Mouse (Mus musculus) midbrain, embryonic 10.5 days (tissue): Measurements from ENCODE around the gene Supt20. TPM values are rescaled to one million over a fixed set of nuclear protein-coding genes. Genes with fewer than 3 reads are reported as not detected.
A peak's percentile ranks its signal among the peaks of the same experiment; 100 is the strongest.

ENCODE experiments used
- DNase-seq: peaks from one replicate; pipeline ENCODE4 v3.0.0-alpha.2; 2017; ENCODE audit warnings: low spot score
- H3K27ac ChIP-seq: fragments of 300-500 bp; sonication (generic); replicated peaks from 2 replicates; pipeline ENCODE4 v1.5.1; 2016; ENCODE audit warnings: mild to moderate bottlenecking
- H3K27me3 ChIP-seq: fragments of 300-500 bp; sonication (generic); 2 replicates; pipeline ENCODE4 v1.6.1; 2016; ENCODE audit warnings: low read depth, mild to moderate bottlenecking; ENCODE audit not compliant: poor library complexity, severe bottlenecking
- H3K36me3 ChIP-seq: fragments of 300-500 bp; sonication (generic); 2 replicates; pipeline ENCODE4 v1.6.1; 2016; ENCODE audit warnings: mild to moderate bottlenecking, moderate library complexity
- H3K4me1 ChIP-seq: fragments of 300-500 bp; sonication (generic); 2 replicates; pipeline ENCODE4 v1.6.1; 2016
- H3K4me3 ChIP-seq: fragments of 300-500 bp; sonication (generic); 2 replicates; pipeline ENCODE4 v1.5.1; 2016; ENCODE audit warnings: mild to moderate bottlenecking, moderate library complexity
- H3K9me3 ChIP-seq: fragments of 300-500 bp; sonication (generic); replicated peaks from 2 replicates; pipeline ENCODE4 v1.6.1; 2016; ENCODE audit warnings: mild to moderate bottlenecking
- WGBS: fragments of 180-500 bp; shearing (Covaris S2); methylation state at CpG from one replicate; pipeline ENCODE4 v1.1.7; 2016; 5-methylcytosine and 5-hydroxymethylcytosine counted together
- polyA plus RNA-seq: library from polyadenylated mRNA; unstranded; fragments of >200 nt; fragmentation: Nextera tagmentation; extraction: Ambion mirVana; gene quantifications from 2 replicates; pipeline ENCODE4 v1.2.1, GENCODE M21; 2016

Supt20 gene
- polyA plus RNA-seq, 1 experiment from 2014 or later, result 101 TPM

- Histone ChIP-seq H3K36me3 (peaks cover 95% of the 10 kb centered on the region), H3K27me3 (no peaks in the 10 kb centered on the region), H3K4me1 (no peaks in the 10 kb centered on the region), H3K27ac (no peak overlapping the region), H3K4me3 (no peak overlapping the region), H3K9me3 (no peaks in the 10 kb centered on the region)
- DNase-seq, result no peak
- 78% methylated on average over 6 of the region's 6 CpGs for WGBS
Observed at GRCm38 (mm10) chr3:54717348-54717747, 24.7 kb downstream of the Supt20 start.

- no peaks in the 10 kb centered on the region for H3K4me1 ChIP-seq
- H3K4me3 ChIP-seq, result no peak overlapping the region
- peaks cover 95% of the 10 kb centered on the region for H3K36me3 ChIP-seq
- WGBS, result 55% methylated on average over 3 of the region's 3 CpGs
- H3K9me3 ChIP-seq, result no peaks in the 10 kb centered on the region
- H3K27ac ChIP-seq, result no peak overlapping the region
- DNase-seq, result no peak
- no peaks in the 10 kb centered on the region for H3K27me3 ChIP-seq
Observed at GRCm38 (mm10) chr3:54718947-54719346, 26.3 kb downstream of the Supt20 start.

GRCm38 (mm10) chr3:54723741-54724500 lies 31.3 kb downstream of the Supt20 start:
- no peak for DNase-seq
- Histone ChIP-seq H3K4me3 (no peak overlapping the region), H3K4me1 (no peaks in the 10 kb centered on the region), H3K36me3 (peaks cover 91% of the 10 kb centered on the region), H3K9me3 (no peaks in the 10 kb centered on the region), H3K27me3 (no peaks in the 10 kb centered on the region), H3K27ac (no peak overlapping the region)
- 88% methylated on average over 10 of the region's 10 CpGs for WGBS

GRCm38 (mm10) chr3:54725344-54725743 lies 32.7 kb downstream of the Supt20 start:
- no peak overlapping the region for H3K27ac ChIP-seq
- H3K9me3 ChIP-seq, result no peaks in the 10 kb centered on the region
- no peak for DNase-seq
- H3K4me3 ChIP-seq, result no peak overlapping the region
- H3K27me3 ChIP-seq, result no peaks in the 10 kb centered on the region
- 89% methylated on average over 2 of the region's 2 CpGs for WGBS
- no peaks in the 10 kb centered on the region for H3K4me1 ChIP-seq
- peaks cover 94% of the 10 kb centered on the region for H3K36me3 ChIP-seq

- H3K27me3 ChIP-seq, result no peaks in the 10 kb centered on the region
- no peak for DNase-seq
- H3K9me3 ChIP-seq, result no peaks in the 10 kb centered on the region
- H3K4me1 ChIP-seq, result no peaks in the 10 kb centered on the region
- no peak overlapping the region for H3K4me3 ChIP-seq
- H3K36me3 ChIP-seq, result peaks cover 95% of the 10 kb centered on the region
- 98% methylated on average over 2 of the region's 2 CpGs for WGBS
- H3K27ac ChIP-seq, result no peak overlapping the region
Observed at GRCm38 (mm10) chr3:54727588-54727987, 35.0 kb downstream of the Supt20 start.

GRCm38 (mm10) chr3:54728100-54728499 lies 35.5 kb downstream of the Supt20 start:
- no peak overlapping the region for H3K4me3 ChIP-seq
- H3K4me1 ChIP-seq, result peaks cover 4% of the 10 kb centered on the region
- 93% methylated on average over 6 of the region's 6 CpGs for WGBS
- H3K27me3 ChIP-seq, result no peaks in the 10 kb centered on the region
- peaks cover 95% of the 10 kb centered on the region for H3K36me3 ChIP-seq
- no peak for DNase-seq
- no peaks in the 10 kb centered on the region for H3K9me3 ChIP-seq
- no peak overlapping the region for H3K27ac ChIP-seq

- Histone ChIP-seq H3K27me3 (no peaks in the 10 kb centered on the region), H3K36me3 (peaks cover 68% of the 10 kb centered on the region), H3K4me1 (peaks cover 21% of the 10 kb centered on the region), H3K9me3 (no peaks in the 10 kb centered on the region), H3K27ac (no peak overlapping the region), H3K4me3 (no peak overlapping the region)
- WGBS, result 90% methylated on average over 8 of the region's 8 CpGs
- no peak for DNase-seq
Observed at GRCm38 (mm10) chr3:54731626-54732150, 39.1 kb downstream of the Supt20 start.

GRCm38 (mm10) chr3:54732371-54732770 lies 39.8 kb downstream of the Supt20 start:
- Histone ChIP-seq H3K4me3 (no peak overlapping the region), H3K27ac (no peak overlapping the region), H3K9me3 (no peaks in the 10 kb centered on the region), H3K36me3 (peaks cover 62% of the 10 kb centered on the region), H3K4me1 (peaks cover 21% of the 10 kb centered on the region), H3K27me3 (no peaks in the 10 kb centered on the region)
- WGBS, result 93% methylated on average over 4 of the region's 4 CpGs
- no peak for DNase-seq

GRCm38 (mm10) chr3:54734411-54735246 lies 42.0 kb downstream of the Supt20 start:
- Histone ChIP-seq H3K9me3 (no peaks in the 10 kb centered on the region), H3K27ac (peak overlapping the region; percentile 98), H3K27me3 (no peaks in the 10 kb centered on the region), H3K36me3 (peaks cover 61% of the 10 kb centered on the region), H3K4me1 (peaks cover 21% of the 10 kb centered on the region), H3K4me3 (peak overlapping the region; percentile 91)
- under 1% methylated on average over 84 of the region's 84 CpGs for WGBS
- DNase-seq, result peak; percentile 92

- peak; percentile 94 for DNase-seq
- H3K36me3 ChIP-seq, result peaks cover 61% of the 10 kb centered on the region
- H3K27ac ChIP-seq, result peak within 1 kb of the TSS; percentile 98
- H3K27me3 ChIP-seq, result no peaks in the 10 kb centered on the region
- under 1% methylated on average over 65 of the region's 65 CpGs for WGBS
- no peaks in the 10 kb centered on the region for H3K9me3 ChIP-seq
- H3K4me1 ChIP-seq, result peaks cover 21% of the 10 kb centered on the region
- H3K4me3 ChIP-seq, result peak within 1 kb of the TSS; percentile 91
Observed at GRCm38 (mm10) chr3:54735247-54736046, 42.8 kb downstream of the Supt20 start, which contains the start of the genes Exosc8 and Alg5. TSS of gene Exosc8 (minus strand) at chr3:54735393. TSS of gene Alg5 (plus strand) at chr3:54735539.

- peak; percentile 32 for DNase-seq
- H3K27ac ChIP-seq, result peak overlapping the region; percentile 98
- H3K27me3 ChIP-seq, result no peaks in the 10 kb centered on the region
- no peaks in the 10 kb centered on the region; the same call in 1 of the 2 replicates for H3K9me3 ChIP-seq
- H3K36me3 ChIP-seq, result peaks cover 60% of the 10 kb centered on the region
- peaks cover 21% of the 10 kb centered on the region for H3K4me1 ChIP-seq
- 61% methylated on average over 18 of the region's 18 CpGs for WGBS
- H3K4me3 ChIP-seq, result peak overlapping the region; percentile 91
Observed at GRCm38 (mm10) chr3:54736101-54736927, 43.7 kb downstream of the Supt20 start.
